Mouse (Mus musculus) embryonic fibroblast, embryonic 13.5 days (primary cell): ENCODE results near the gene Cfap69.

ENCODE experiments used
- CTCF ChIP-seq: IDR thresholded peaks from 2 replicates; pipeline ENCODE4 v1.5.1; 2011; ENCODE audit warnings: mild to moderate bottlenecking, control low read depth, low read length, moderate library complexity, borderline replicate concordance; ENCODE audit not compliant: insufficient read depth
- POLR2A ChIP-seq: IDR thresholded peaks from 2 replicates; pipeline ENCODE4 v1.6.1; 2011; ENCODE audit warnings: low read depth, mild to moderate bottlenecking, control low read depth, low read length, moderate library complexity

DNA sequence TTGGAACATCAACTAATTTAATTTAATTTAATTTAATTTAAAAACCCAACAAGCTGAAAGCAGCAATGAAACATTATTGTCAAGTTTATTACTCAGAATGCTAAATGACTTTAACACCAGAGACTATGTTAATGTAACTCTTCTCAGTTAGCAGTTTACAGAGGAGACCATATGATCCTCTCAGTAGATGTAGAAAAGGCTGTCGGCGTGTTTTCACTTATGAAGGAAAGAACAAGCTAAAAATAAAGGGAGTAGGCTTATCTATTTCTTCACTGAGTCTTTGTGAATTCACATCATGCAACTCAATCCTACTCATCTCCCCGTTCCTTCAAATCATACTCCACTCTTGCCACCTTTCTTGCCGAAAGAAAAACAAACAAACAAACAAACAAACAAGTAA lies 47.0 kb upstream of the Cfap69 start:
- TF ChIP-seq CTCF (no peak), POLR2A (no peak)
